Mouse (Mus musculus): ENCODE results near the gene Eif1ad.

DNA sequence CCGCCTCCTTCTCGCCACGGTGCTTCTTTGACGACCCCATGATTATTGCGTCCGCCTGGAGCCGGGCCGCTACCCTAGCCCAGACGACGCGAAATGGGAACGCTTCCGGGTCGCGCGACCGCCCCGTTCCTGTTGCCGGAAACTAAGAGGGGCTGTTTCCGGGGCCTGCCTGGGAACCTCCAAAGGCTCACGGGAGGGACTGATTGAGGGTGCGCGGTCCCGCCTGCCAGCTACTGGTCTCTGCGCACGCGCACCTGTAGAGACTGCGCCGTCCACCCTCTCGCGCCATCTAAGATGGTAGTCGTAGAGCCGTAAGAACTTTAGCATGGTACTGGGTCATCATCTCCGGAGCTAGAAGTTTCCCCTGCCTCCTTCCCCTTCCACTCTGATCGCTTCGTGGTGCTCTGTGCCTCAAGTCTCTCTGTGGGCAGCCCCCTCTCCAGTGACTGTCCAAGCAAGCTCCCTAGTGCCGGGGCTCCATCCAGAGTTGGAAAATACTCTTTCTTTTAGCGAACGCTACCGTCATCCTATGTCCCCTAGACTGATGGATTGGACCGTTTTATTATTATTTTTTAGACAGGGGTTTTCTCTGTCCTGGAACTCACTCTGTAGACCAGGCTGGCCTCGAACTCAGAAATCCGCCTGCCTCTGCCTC, 22.2 kb downstream of the Eif1ad start, which contains the start of gene Sart1:
- no peak for TF ChIP-seq CTCF (IDR thresholded peaks at IDR 0.05; ENCODE audit: low read depth)
- no peak for TF ChIP-seq EP300 (optimal IDR thresholded peaks at IDR 0.05)
